In genomic region chr2:64075873-64076272, GRCm38 (mm10) we compare ENCODE assay signal across 9 mouse cellular contexts. TPM values are rescaled to one million over a fixed set of nuclear protein-coding genes. Genes with fewer than 3 reads are reported as not detected.
A peak's percentile ranks its signal among the peaks of the same experiment; 100 is the strongest.
DNase-seq lines count a peak whose midpoint lies in the region; ATAC-seq and TF ChIP-seq lines count a peak whose summit lies in the region.
"Had no signal": no experiment of that assay in that cellular context is flagged by ENCODE, and none has a peak within 500 bp of the region (broad histone marks: within the 10 kb centered on the region; RNA-seq: fewer than 3 reads in every experiment).

No protein-coding gene starts in this region.

- peak overlapping the region; percentile 57 for H3K27ac ChIP-seq in heart, embryonic 16.5 days (ENCODE audit: low read length)
- H3K27ac ChIP-seq in neural tube, embryonic 12.5 days, result no peak overlapping the region
- no peak overlapping the region for H3K27ac ChIP-seq in hindbrain, embryonic 15.5 days (replicated peaks)
- no peak overlapping the region for H3K27ac ChIP-seq in stomach, embryonic 16.5 days (ENCODE audit: low read length)
- no peak overlapping the region for H3K27ac ChIP-seq in gastrocnemius, adult 2 months
- H3K27ac ChIP-seq: liver, embryonic 15.5 days had no signal

- 19% methylated on average over 6 of the region's 6 CpGs for WGBS in heart, embryonic 16.5 days
- 56% methylated on average over 6 of the region's 6 CpGs for WGBS in neural tube, embryonic 12.5 days
- whole genome bisulfite sequencing in hindbrain, embryonic 15.5 days, result 40% methylated on average over 6 of the region's 6 CpGs
- WGBS in stomach, embryonic 16.5 days, result 48% methylated on average over 6 of the region's 6 CpGs

- H3K36me3 ChIP-seq in heart, embryonic 16.5 days (ENCODE audit: control insufficient read depth, insufficient read depth), result no peaks in the 10 kb centered on the region
- H3K36me3 ChIP-seq in neural tube, embryonic 12.5 days, result no peaks in the 10 kb centered on the region
- no peaks in the 10 kb centered on the region for H3K36me3 ChIP-seq in hindbrain, embryonic 15.5 days
- no peaks in the 10 kb centered on the region for H3K36me3 ChIP-seq in stomach, embryonic 16.5 days (ENCODE audit: control insufficient read depth, insufficient read depth, low read length)
- H3K36me3 ChIP-seq: liver, embryonic 15.5 days had no signal

- H3K4me3 ChIP-seq in heart, embryonic 16.5 days (ENCODE audit: low read length), result peak overlapping the region; percentile 24
- H3K4me3 ChIP-seq in neural tube, embryonic 12.5 days, result no peak overlapping the region
- no peak overlapping the region for H3K4me3 ChIP-seq in hindbrain, embryonic 15.5 days
- no peak overlapping the region for H3K4me3 ChIP-seq in stomach, embryonic 16.5 days (replicated peaks; ENCODE audit: low read length)
- H3K4me3 ChIP-seq in gastrocnemius, adult 2 months, result no peak overlapping the region; the same call in 1 of the 2 replicates
- H3K4me3 ChIP-seq: liver, embryonic 15.5 days had no signal

- intact Hi-C loops in heart, postnatal 10 days (cut with DNase I), result loop anchor here (10.0 kb wide), 1 partner anchor 241 kb away; no protein-coding TSS in a partner anchor
- intact Hi-C loops in gastrocnemius, adult 2 months (cut with DNase I), result no loop called here

- ATAC-seq in heart, embryonic 16.5 days (replicated peaks; ENCODE audit: extremely low read depth, insufficient read depth, low FRiP score), result no peak
- ATAC-seq in neural tube, embryonic 12.5 days (ENCODE audit: low FRiP score, low read depth), result no peak
- ATAC-seq in hindbrain, embryonic 15.5 days (ENCODE audit: low FRiP score, low read depth), result no peak
- ATAC-seq in stomach, embryonic 16.5 days (ENCODE audit: insufficient read depth, low FRiP score), result no peak

- peak overlapping the region; percentile 64 for H3K4me2 ChIP-seq in heart, embryonic 16.5 days (ENCODE audit: low read depth, low read length)
- peak overlapping the region; percentile 55 for H3K4me2 ChIP-seq in neural tube, embryonic 12.5 days (replicated peaks)
- H3K4me2 ChIP-seq in hindbrain, embryonic 15.5 days, result peak overlapping the region; percentile 49
- H3K4me2 ChIP-seq in stomach, embryonic 16.5 days (ENCODE audit: low read depth, low read length), result peak overlapping the region; percentile 33; the same call in 1 of the 2 replicates
- H3K4me2 ChIP-seq: liver, embryonic 15.5 days had no signal

- no peaks in the 10 kb centered on the region for H3K27me3 ChIP-seq in heart, embryonic 16.5 days (ENCODE audit: control insufficient read depth, insufficient read depth, low read length)
- no peaks in the 10 kb centered on the region for H3K27me3 ChIP-seq in neural tube, embryonic 12.5 days (replicated peaks)
- H3K27me3 ChIP-seq in hindbrain, embryonic 15.5 days, result no peaks in the 10 kb centered on the region
- no peaks in the 10 kb centered on the region for H3K27me3 ChIP-seq in stomach, embryonic 16.5 days (ENCODE audit: control insufficient read depth, insufficient read depth, low read length)
- H3K27me3 ChIP-seq: liver, embryonic 15.5 days had no signal

- peaks cover 35% of the 10 kb centered on the region for H3K4me1 ChIP-seq in heart, embryonic 16.5 days (ENCODE audit: control insufficient read depth, insufficient read depth, low read length)
- H3K4me1 ChIP-seq in neural tube, embryonic 12.5 days, result peaks cover 66% of the 10 kb centered on the region
- peaks cover 35% of the 10 kb centered on the region for H3K4me1 ChIP-seq in hindbrain, embryonic 15.5 days (replicated peaks)
- H3K4me1 ChIP-seq in stomach, embryonic 16.5 days (ENCODE audit: control insufficient read depth, insufficient read depth, low read length), result no peaks in the 10 kb centered on the region
- H3K4me1 ChIP-seq: liver, embryonic 15.5 days had no signal

- H3K9me3 ChIP-seq in heart, embryonic 16.5 days (replicated peaks; ENCODE audit: control insufficient read depth, low read length), result no peaks in the 10 kb centered on the region
- H3K9me3 ChIP-seq in neural tube, embryonic 12.5 days, result no peaks in the 10 kb centered on the region
- no peaks in the 10 kb centered on the region for H3K9me3 ChIP-seq in hindbrain, embryonic 15.5 days
- H3K9me3 ChIP-seq in stomach, embryonic 16.5 days (replicated peaks; ENCODE audit: control insufficient read depth, low read length), result no peaks in the 10 kb centered on the region
- H3K9me3 ChIP-seq: liver, embryonic 15.5 days had no signal

- DNase-seq in heart, postnatal 10 days, result no peak
- no peak for DNase-seq in neural tube, embryonic 10.5 days (ENCODE audit: extremely low spot score, low spot score)
- no peak for DNase-seq in adrenal gland, adult 8-10 months
- DNase-seq in gastrocnemius, adult 2 months, result no peak

- TF ChIP-seq CTCF in gastrocnemius, adult 2 months (IDR thresholded peaks at IDR 0.05), result no peak

- peak overlapping the region; percentile 36 for H3K9ac ChIP-seq in heart, embryonic 16.5 days (ENCODE audit: low read length)
- no peak overlapping the region for H3K9ac ChIP-seq in neural tube, embryonic 12.5 days
- no peak overlapping the region for H3K9ac ChIP-seq in hindbrain, embryonic 15.5 days
- no peak overlapping the region for H3K9ac ChIP-seq in stomach, embryonic 16.5 days (ENCODE audit: low read length)
- H3K9ac ChIP-seq: liver, embryonic 15.5 days had no signal

RNA-seq across cellular contexts. Expression of gene Fign, which starts 22.0 kb away (rescaled TPM):
- polyA plus RNA-seq in heart, embryonic 16.5 days (2015; fragmentation: Nextera tagmentation; extraction: Ambion mirVana), result 6.0 and 6.8 TPM in 2 replicates
- 10 to 100 TPM in 1 of 2 experiments, 1 to 10 TPM in 1; 7.9 to 12.4 TPM for total RNA-seq in heart, postnatal 10 days (2021)
- 15.2 and 16.2 TPM in 2 replicates for polyA plus RNA-seq in neural tube, embryonic 12.5 days (2016; fragmentation: Nextera tagmentation; extraction: Ambion mirVana)
- 10.8 and 12.5 TPM in 2 replicates for polyA plus RNA-seq in hindbrain, embryonic 15.5 days (2015; fragmentation: Nextera tagmentation; extraction: Ambion mirVana)
- polyA plus RNA-seq in stomach, embryonic 16.5 days (2015; fragmentation: Nextera tagmentation; extraction: Ambion mirVana), result 3.0 and 3.7 TPM in 2 replicates
- total RNA-seq in adrenal gland, adult 8-10 months (2022), result 1 to 10 TPM; 4.5 to 6.5 (median 5.9) TPM
- 1 to 10 TPM; 2.5 to 5.2 TPM for total RNA-seq in gastrocnemius, adult 2 months (2021)
